Mouse (Mus musculus) hindbrain, embryonic 11.5 days (tissue): ENCODE data around the gene Fam3b. TPM values are rescaled to one million over a fixed set of nuclear protein-coding genes. Genes with fewer than 3 reads are reported as not detected.

ENCODE experiments used
- ATAC-seq: fragments of 200-750 bp; cut with Nextera tagmentation; 2 replicates; pipeline ENCODE4 v1.8.0; 2017; ENCODE audit warnings: mild to moderate bottlenecking, moderate TSS enrichment, moderate library complexity; ENCODE audit not compliant: low FRiP score
- DNase-seq: peaks from one replicate; pipeline ENCODE4 v3.0.0-alpha.2; 2015; ENCODE audit warnings: low spot score
- H3K27ac ChIP-seq: fragments of 300-500 bp; sonication (generic); 2 replicates; pipeline ENCODE4 v1.5.1; 2014; ENCODE audit warnings: mild to moderate bottlenecking, low read depth, low read length
- H3K27me3 ChIP-seq: fragments of 300-500 bp; sonication (generic); 2 replicates; pipeline ENCODE4 v1.6.1; 2014; ENCODE audit warnings: mild to moderate bottlenecking, low read length, moderate library complexity, mixed read lengths; ENCODE audit not compliant: control insufficient read depth, insufficient read depth
- H3K36me3 ChIP-seq: fragments of 300-500 bp; sonication (generic); 2 replicates; pipeline ENCODE4 v1.6.1; 2014; ENCODE audit warnings: mild to moderate bottlenecking, low read length, moderate library complexity, mixed read lengths; ENCODE audit not compliant: control insufficient read depth, insufficient read depth
- H3K4me1 ChIP-seq: fragments of 300-500 bp; sonication (generic); replicated peaks from 2 replicates; pipeline ENCODE4 v1.6.1; 2014; ENCODE audit warnings: low read length, mixed read lengths; ENCODE audit not compliant: control insufficient read depth, insufficient read depth
- H3K4me2 ChIP-seq: fragments of 300-500 bp; sonication (generic); replicated peaks from 2 replicates; pipeline ENCODE4 v1.6.1; 2014; ENCODE audit warnings: mild to moderate bottlenecking, low read depth, low read length
- H3K4me3 ChIP-seq: fragments of 300-500 bp; sonication (generic); 2 replicates; pipeline ENCODE4 v1.5.1; 2014; ENCODE audit warnings: low read depth, low read length
- H3K9ac ChIP-seq: fragments of 300-500 bp; sonication (generic); 2 replicates; pipeline ENCODE4 v1.6.1; 2014; ENCODE audit warnings: low read depth, low read length
- H3K9me3 ChIP-seq: fragments of 300-500 bp; sonication (generic); 2 replicates; pipeline ENCODE4 v1.6.1; 2016; ENCODE audit warnings: low read length; ENCODE audit not compliant: control insufficient read depth
- WGBS: fragments of 180-500 bp; shearing (Covaris S2); extraction: QIAGEN DNeasy Blood & Tissue Kit; methylation state at CpG from one replicate; pipeline ENCODE4 v1.1.7; 2014; 5-methylcytosine and 5-hydroxymethylcytosine counted together
- polyA plus RNA-seq: library from polyadenylated mRNA; unstranded; fragments of >200 nt; fragmentation: Nextera tagmentation; extraction: Ambion mirVana; gene quantifications from 2 replicates; pipeline ENCODE4 v1.2.1, GENCODE M21; 2014

Fam3b gene
- polyA plus RNA-seq: not detected in 2 replicates

GRCm38 (mm10) chr16:97514099-97514940, at the start of gene Fam3b:
Gene Fam3b, minus strand, starts transcription at chr16:97514816.
- H3K27me3 ChIP-seq: no peaks in the 10 kb centered on the region
- no peak within 1 kb of the TSS for H3K9ac ChIP-seq
- no peak within 1 kb of the TSS for H3K27ac ChIP-seq
- H3K36me3 ChIP-seq: no peaks in the 10 kb centered on the region
- no peak within 1 kb of the TSS for H3K4me2 ChIP-seq
- H3K4me1 ChIP-seq: no peaks in the 10 kb centered on the region
- no peak for DNase-seq
- ATAC-seq: no peak
- no peaks in the 10 kb centered on the region for H3K9me3 ChIP-seq
- H3K4me3 ChIP-seq: no peak within 1 kb of the TSS
- 89% methylated on average over 4 of the region's 4 CpGs for WGBS

DNA sequence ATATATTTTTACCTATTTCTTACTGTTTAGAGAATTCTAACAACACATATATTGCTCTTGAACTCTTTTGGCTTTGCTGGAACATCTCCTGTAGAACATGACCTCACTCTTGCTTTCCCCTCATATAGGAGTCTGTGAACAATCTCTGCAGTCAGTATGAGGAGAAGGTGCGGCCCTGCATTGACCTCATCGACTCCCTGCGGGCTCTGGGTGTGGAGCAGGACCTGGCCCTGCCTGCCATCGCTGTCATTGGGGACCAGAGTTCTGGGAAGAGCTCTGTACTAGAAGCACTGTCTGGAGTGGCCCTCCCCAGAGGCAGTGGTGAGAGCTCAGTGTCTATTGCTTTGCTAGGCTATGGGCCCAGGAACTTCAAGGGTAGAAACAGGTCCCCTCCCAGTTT, 29.7 kb upstream of the Fam3b start:
- 81% methylated on average over 4 of the region's 4 CpGs for WGBS
- no peaks in the 10 kb centered on the region for H3K36me3 ChIP-seq
- no peaks in the 10 kb centered on the region for H3K4me1 ChIP-seq
- ATAC-seq (no peak), DNase-seq (no peak)
- no peak overlapping the region for H3K27ac ChIP-seq
- H3K4me2 ChIP-seq: no peak overlapping the region
- H3K9me3 ChIP-seq: no peaks in the 10 kb centered on the region
- no peak overlapping the region for H3K4me3 ChIP-seq
- no peaks in the 10 kb centered on the region for H3K27me3 ChIP-seq
- H3K9ac ChIP-seq: no peak overlapping the region

GRCm38 (mm10) chr16:97536859-97537258, 22.2 kb upstream of the Fam3b start:
- H3K4me3 ChIP-seq: no peak overlapping the region
- 0 out of 2 replicates have a peak, but pooled peaks cover 2% of the 10 kb centered on the region for H3K4me1 ChIP-seq
- DNase-seq: no peak
- no peaks in the 10 kb centered on the region for H3K9me3 ChIP-seq
- no peaks in the 10 kb centered on the region for H3K36me3 ChIP-seq
- H3K4me2 ChIP-seq: no peak overlapping the region
- H3K9ac ChIP-seq: no peak overlapping the region
- no peak overlapping the region for H3K27ac ChIP-seq
- 84% methylated on average over 1 of the region's 1 CpGs for WGBS
- ATAC-seq: no peak
- H3K27me3 ChIP-seq: no peaks in the 10 kb centered on the region

- Histone ChIP-seq H3K4me3 (no peak overlapping the region), H3K27me3 (no peaks in the 10 kb centered on the region), H3K9ac (no peak overlapping the region), H3K36me3 (no peaks in the 10 kb centered on the region), H3K4me1 (0 out of 2 replicates have a peak, but pooled peaks cover 2% of the 10 kb centered on the region), H3K27ac (peak overlapping the region; percentile 54), H3K9me3 (no peaks in the 10 kb centered on the region), H3K4me2 (no peak overlapping the region; the same call in 1 of the 2 replicates)
- 14% methylated on average over 3 of the region's 3 CpGs for WGBS
- ATAC-seq (peak; percentile 88), DNase-seq (peak; percentile 65)
Observed at GRCm38 (mm10) chr16:97535808-97536413, 21.3 kb upstream of the Fam3b start.

GRCm38 (mm10) chr16:97534876-97535461, 20.4 kb upstream of the Fam3b start:
- 35% methylated on average over 5 of the region's 5 CpGs for WGBS

GRCm38 (mm10) chr16:97534448-97534847, 19.8 kb upstream of the Fam3b start:
- H3K9me3 ChIP-seq: no peaks in the 10 kb centered on the region
- H3K36me3 ChIP-seq: no peaks in the 10 kb centered on the region
- H3K4me3 ChIP-seq: no peak overlapping the region
- H3K27ac ChIP-seq: no peak overlapping the region
- 59% methylated on average over 1 of the region's 1 CpGs for WGBS
- H3K9ac ChIP-seq: no peak overlapping the region
- no peak overlapping the region for H3K4me2 ChIP-seq
- DNase-seq: no peak
- H3K4me1 ChIP-seq: 0 out of 2 replicates have a peak, but pooled peaks cover 2% of the 10 kb centered on the region
- H3K27me3 ChIP-seq: no peaks in the 10 kb centered on the region
- ATAC-seq: no peak

More at GRCm38 (mm10) chr16:97534876-97535461, 20.4 kb upstream of the Fam3b start:
- no peak overlapping the region for H3K9ac ChIP-seq
- H3K36me3 ChIP-seq: no peaks in the 10 kb centered on the region
- ATAC-seq (peak; percentile 20; the same call in 1 of the 2 replicates), DNase-seq (peak; percentile 17)
- H3K4me3 ChIP-seq: no peak overlapping the region
- no peak overlapping the region for H3K4me2 ChIP-seq
- no peaks in the 10 kb centered on the region for H3K27me3 ChIP-seq
- H3K27ac ChIP-seq: peak overlapping the region; percentile 54
- H3K4me1 ChIP-seq: 0 out of 2 replicates have a peak, but pooled peaks cover 2% of the 10 kb centered on the region
- no peaks in the 10 kb centered on the region for H3K9me3 ChIP-seq

DNA sequence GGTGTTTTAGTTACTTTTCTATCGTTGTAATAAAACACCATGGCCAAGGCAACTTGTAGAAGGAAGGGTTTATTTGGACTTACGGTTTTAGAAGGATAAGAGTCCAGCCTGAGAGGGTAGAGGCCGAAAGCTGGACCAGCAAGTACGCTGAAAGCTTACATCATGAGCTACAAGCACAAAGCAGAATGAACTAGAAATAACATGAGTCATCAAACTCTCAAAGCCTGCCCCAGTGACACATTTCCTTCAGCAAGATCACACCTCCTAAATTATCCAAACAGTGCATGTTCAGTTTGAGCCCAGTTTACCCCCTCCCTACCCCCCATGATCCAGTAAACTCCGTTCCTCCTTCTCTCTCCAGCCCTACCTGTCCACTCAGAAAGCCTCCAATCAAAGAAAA, 19.1 kb upstream of the Fam3b start:
- no peak for ATAC-seq
- Histone ChIP-seq H3K4me1 (0 out of 2 replicates have a peak, but pooled peaks cover 2% of the 10 kb centered on the region), H3K27me3 (no peaks in the 10 kb centered on the region), H3K27ac (no peak overlapping the region), H3K9me3 (no peaks in the 10 kb centered on the region), H3K4me2 (no peak overlapping the region), H3K36me3 (no peaks in the 10 kb centered on the region), H3K9ac (no peak overlapping the region), H3K4me3 (no peak overlapping the region)
- no peak for DNase-seq
- 87% methylated on average over 5 of the region's 5 CpGs for WGBS

DNA sequence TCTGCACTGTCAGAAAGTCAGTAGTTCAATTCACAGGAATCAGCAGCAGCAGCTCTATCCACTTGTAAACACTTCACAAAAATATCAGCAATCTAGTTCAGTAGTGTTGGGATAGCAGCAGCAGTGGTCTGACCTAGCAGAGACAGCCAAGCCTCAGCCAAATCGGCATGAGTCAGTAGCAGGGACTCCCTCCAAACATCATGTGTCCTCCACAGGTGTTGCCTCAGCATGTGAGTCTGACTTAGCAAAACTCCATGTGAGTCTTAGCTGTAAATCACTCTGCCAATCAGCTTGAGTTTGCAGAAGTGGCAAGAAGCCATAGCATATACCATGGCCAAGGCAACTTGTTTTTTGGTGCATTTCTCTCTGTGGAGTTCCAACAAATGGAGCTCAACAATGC, 18.5 kb upstream of the Fam3b start:
- Histone ChIP-seq H3K4me3 (no peak overlapping the region), H3K36me3 (no peaks in the 10 kb centered on the region), H3K4me2 (no peak overlapping the region), H3K27ac (no peak overlapping the region), H3K27me3 (no peaks in the 10 kb centered on the region), H3K9ac (no peak overlapping the region), H3K4me1 (0 out of 2 replicates have a peak, but pooled peaks cover 2% of the 10 kb centered on the region), H3K9me3 (no peaks in the 10 kb centered on the region)
- 100% methylated on average over 1 of the region's 1 CpGs for WGBS
- ATAC-seq (no peak), DNase-seq (no peak)
